Mouse (Mus musculus) erythroblast, embryonic 14.5 days (primary cell): ENCODE measurements around the gene Dpysl5.

Source experiments
- GATA1 ChIP-seq: IDR thresholded peaks from 2 replicates; pipeline ENCODE4 v1.6.1; 2012; ENCODE audit warnings: low read length, inconsistent platforms, mixed read lengths
- TAL1 ChIP-seq: IDR thresholded peaks from 3 replicates; pipeline ENCODE4 v1.6.1; 2012; ENCODE audit warnings: low read length, inconsistent platforms, mixed read lengths

DNA sequence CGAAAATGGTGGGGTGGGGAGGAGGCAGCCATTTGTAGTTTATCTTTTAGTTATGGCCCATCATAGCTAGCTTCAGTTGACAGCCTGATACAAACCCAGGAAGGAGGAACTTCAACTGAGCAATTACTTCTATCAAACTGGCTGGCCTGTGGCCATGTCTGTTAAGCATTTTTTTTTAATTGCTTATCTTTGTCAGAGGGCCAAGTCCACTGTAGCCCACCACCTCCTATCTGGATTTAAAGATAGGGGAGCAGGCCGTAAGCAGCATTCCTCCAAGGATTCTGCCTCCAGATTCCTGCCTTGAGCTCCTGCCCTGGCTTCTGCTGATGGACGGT is 41.9 kb upstream of the Dpysl5 start:
- TF ChIP-seq GATA1 = no peak
- no peak for TF ChIP-seq TAL1
